Mouse (Mus musculus): ENCODE data around the gene Anxa3. TPM values are rescaled to one million over a fixed set of nuclear protein-coding genes. Genes with fewer than 3 reads are reported as not detected.

Anxa3 gene
- polyA plus RNA-seq, 1 experiment, result 6.7 TPM

DNA sequence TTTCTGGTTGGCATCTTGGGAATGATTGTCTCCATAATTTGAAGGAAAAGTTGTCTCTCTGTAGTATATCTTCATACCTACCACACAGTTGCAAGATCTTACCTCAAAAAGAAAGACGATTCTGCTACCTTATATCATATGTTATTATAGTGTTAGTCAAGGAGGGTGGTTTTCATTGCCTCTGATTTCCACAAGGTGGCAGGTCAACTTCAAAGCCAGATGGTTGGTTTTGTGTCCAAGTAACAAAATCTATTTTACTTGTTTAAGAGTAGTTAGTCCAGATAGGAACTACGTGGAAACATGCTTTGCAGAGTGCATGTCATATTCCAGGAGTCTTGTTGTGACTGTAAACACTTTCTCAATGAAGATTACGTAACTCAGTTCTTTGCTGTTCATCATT is 61.2 kb downstream of the Anxa3 start:
- Histone ChIP-seq H3K27me3 (ENCODE audit: control insufficient read depth, insufficient read depth, low read length) (no peaks in the 10 kb centered on the region), H3K27ac (ENCODE audit: control insufficient read depth, insufficient read depth, low read length) (no peak overlapping the region), H3K36me3 (ENCODE audit: control insufficient read depth, insufficient read depth, low read length) (no peaks in the 10 kb centered on the region), H3K4me3 (ENCODE audit: control insufficient read depth, insufficient read depth, low read length) (no peak overlapping the region), H3K4me1 (replicated peaks; ENCODE audit: control insufficient read depth, insufficient read depth, low read length) (no peaks in the 10 kb centered on the region)
- no peak for DNase-seq
- TF ChIP-seq POLR2A (IDR thresholded peaks at IDR 0.05; ENCODE audit: control insufficient read depth, extremely low read depth, insufficient read depth, low read length, poor library complexity) (no peak), CTCF (IDR thresholded peaks at IDR 0.05; ENCODE audit: borderline replicate concordance, control insufficient read depth, extremely low read depth, insufficient read depth, low read length, poor library complexity) (no peak)
- WGBS, result 48% methylated on average over 3 of the region's 3 CpGs

- 93% methylated on average over 1 of the region's 1 CpGs for WGBS
- Histone ChIP-seq H3K27ac (ENCODE audit: control insufficient read depth, insufficient read depth, low read length) (no peak overlapping the region), H3K36me3 (ENCODE audit: control insufficient read depth, insufficient read depth, low read length) (no peaks in the 10 kb centered on the region), H3K4me3 (ENCODE audit: control insufficient read depth, insufficient read depth, low read length) (no peak overlapping the region), H3K27me3 (ENCODE audit: control insufficient read depth, insufficient read depth, low read length) (no peaks in the 10 kb centered on the region), H3K4me1 (replicated peaks; ENCODE audit: control insufficient read depth, insufficient read depth, low read length) (no peaks in the 10 kb centered on the region; the same call in 1 of the 2 replicates)
- no peak for DNase-seq
- TF ChIP-seq POLR2A (IDR thresholded peaks at IDR 0.05; ENCODE audit: control insufficient read depth, extremely low read depth, insufficient read depth, low read length, poor library complexity) (no peak), CTCF (IDR thresholded peaks at IDR 0.05; ENCODE audit: borderline replicate concordance, control insufficient read depth, extremely low read depth, insufficient read depth, low read length, poor library complexity) (no peak)
These were observed 66.8 kb downstream of the Anxa3 start for GRCm38 (mm10) chr5:96859938-96860337.

GRCm38 (mm10) chr5:96867171-96867570 is 74.0 kb downstream of the Anxa3 start:
- Histone ChIP-seq H3K27me3 (ENCODE audit: control insufficient read depth, insufficient read depth, low read length) (no peaks in the 10 kb centered on the region), H3K4me3 (ENCODE audit: control insufficient read depth, insufficient read depth, low read length) (no peak overlapping the region), H3K36me3 (ENCODE audit: control insufficient read depth, insufficient read depth, low read length) (no peaks in the 10 kb centered on the region), H3K4me1 (replicated peaks; ENCODE audit: control insufficient read depth, insufficient read depth, low read length) (no peaks in the 10 kb centered on the region), H3K27ac (ENCODE audit: control insufficient read depth, insufficient read depth, low read length) (no peak overlapping the region)
- no peak for TF ChIP-seq CTCF (IDR thresholded peaks at IDR 0.05; ENCODE audit: borderline replicate concordance, control insufficient read depth, extremely low read depth, insufficient read depth, low read length, poor library complexity)
- no peak for TF ChIP-seq POLR2A (IDR thresholded peaks at IDR 0.05; ENCODE audit: control insufficient read depth, extremely low read depth, insufficient read depth, low read length, poor library complexity)
- 35% methylated on average over 4 of the region's 4 CpGs for WGBS
- no peak for DNase-seq

DNA sequence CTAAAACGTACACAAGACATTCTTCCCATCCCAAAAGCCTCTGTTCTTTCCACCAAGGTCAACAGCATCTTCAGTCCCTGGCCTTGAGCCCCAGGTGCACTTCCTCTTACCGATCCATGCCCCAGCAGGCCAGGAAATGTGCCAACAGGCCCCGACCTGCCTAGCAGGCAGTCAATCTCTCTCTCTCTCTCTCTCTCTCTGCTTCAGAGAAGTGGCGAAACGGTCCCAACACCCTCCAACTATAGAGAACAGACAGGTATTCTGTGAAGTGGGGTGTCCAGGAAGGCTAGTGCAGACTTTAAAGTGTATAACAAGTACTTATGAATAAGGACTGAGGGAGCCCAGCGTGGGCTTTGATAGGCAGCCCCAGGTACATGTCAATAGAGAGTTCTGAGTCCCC is 75.8 kb downstream of the Anxa3 start:
- H3K27ac ChIP-seq (ENCODE audit: control insufficient read depth, insufficient read depth, low read length), result no peak overlapping the region
- TF ChIP-seq POLR2A (IDR thresholded peaks at IDR 0.05; ENCODE audit: control insufficient read depth, extremely low read depth, insufficient read depth, low read length, poor library complexity), result no peak
- no peak for TF ChIP-seq CTCF (IDR thresholded peaks at IDR 0.05; ENCODE audit: borderline replicate concordance, control insufficient read depth, extremely low read depth, insufficient read depth, low read length, poor library complexity)
- H3K27me3 ChIP-seq (ENCODE audit: control insufficient read depth, insufficient read depth, low read length), result no peaks in the 10 kb centered on the region
- DNase-seq, result no peak
- no peaks in the 10 kb centered on the region for H3K4me1 ChIP-seq (replicated peaks; ENCODE audit: control insufficient read depth, insufficient read depth, low read length)
- 32% methylated on average over 6 of the region's 6 CpGs for WGBS
- H3K4me3 ChIP-seq (ENCODE audit: control insufficient read depth, insufficient read depth, low read length), result no peak overlapping the region
- H3K36me3 ChIP-seq (ENCODE audit: control insufficient read depth, insufficient read depth, low read length), result no peaks in the 10 kb centered on the region

DNA sequence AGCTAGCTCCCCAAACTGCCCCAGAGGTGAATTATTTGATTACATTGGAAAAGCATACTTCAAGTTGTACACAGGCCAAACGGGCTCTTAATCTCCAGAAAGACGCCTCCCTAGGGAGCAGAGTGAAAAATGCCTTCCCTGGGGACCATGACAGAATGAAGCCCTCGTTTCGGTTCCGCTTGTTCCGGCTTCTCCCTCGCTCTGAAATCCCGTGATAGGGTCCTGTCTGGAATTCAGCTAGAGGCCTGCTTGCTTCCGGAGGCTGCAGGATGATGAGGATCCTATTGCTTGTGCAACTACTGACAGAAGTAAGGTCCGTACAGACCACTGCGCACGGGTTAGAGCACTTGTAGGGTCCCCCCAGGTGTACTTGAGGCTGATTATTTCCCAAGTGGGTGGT is 77.9 kb downstream of the Anxa3 start:
- Histone ChIP-seq H3K27me3 (ENCODE audit: control insufficient read depth, insufficient read depth, low read length) (no peaks in the 10 kb centered on the region), H3K27ac (ENCODE audit: control insufficient read depth, insufficient read depth, low read length) (no peak overlapping the region), H3K36me3 (ENCODE audit: control insufficient read depth, insufficient read depth, low read length) (no peaks in the 10 kb centered on the region), H3K4me3 (ENCODE audit: control insufficient read depth, insufficient read depth, low read length) (no peak overlapping the region), H3K4me1 (replicated peaks; ENCODE audit: control insufficient read depth, insufficient read depth, low read length) (no peaks in the 10 kb centered on the region)
- 97% methylated on average over 12 of the region's 12 CpGs for WGBS
- no peak for DNase-seq
- TF ChIP-seq POLR2A (IDR thresholded peaks at IDR 0.05; ENCODE audit: control insufficient read depth, extremely low read depth, insufficient read depth, low read length, poor library complexity), result no peak
- no peak for TF ChIP-seq CTCF (IDR thresholded peaks at IDR 0.05; ENCODE audit: borderline replicate concordance, control insufficient read depth, extremely low read depth, insufficient read depth, low read length, poor library complexity)

DNA sequence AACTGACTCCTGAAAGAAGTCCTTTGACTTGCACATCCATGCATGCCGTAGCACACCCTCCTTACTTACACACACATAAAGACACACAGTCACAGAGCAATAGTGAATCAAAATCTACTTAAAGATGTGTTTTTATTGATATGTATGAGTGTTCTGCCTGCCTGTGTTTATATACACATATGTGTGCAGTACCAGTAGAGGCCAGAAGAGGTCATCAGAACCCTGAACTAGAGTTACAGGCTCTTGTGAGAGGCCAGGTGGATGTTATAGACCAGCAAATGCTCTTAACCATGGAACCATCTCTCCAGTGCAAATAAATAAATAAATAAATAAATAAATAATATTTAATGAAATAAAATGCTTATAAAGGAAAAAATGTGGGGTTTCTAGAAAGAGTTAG is 85.0 kb downstream of the Anxa3 start:
- Histone ChIP-seq H3K4me1 (replicated peaks; ENCODE audit: control insufficient read depth, insufficient read depth, low read length) (peaks cover 8% of the 10 kb centered on the region), H3K27ac (ENCODE audit: control insufficient read depth, insufficient read depth, low read length) (no peak overlapping the region), H3K36me3 (ENCODE audit: control insufficient read depth, insufficient read depth, low read length) (no peaks in the 10 kb centered on the region), H3K4me3 (ENCODE audit: control insufficient read depth, insufficient read depth, low read length) (no peak overlapping the region), H3K27me3 (ENCODE audit: control insufficient read depth, insufficient read depth, low read length) (no peaks in the 10 kb centered on the region)
- WGBS, result 97% methylated on average over 1 of the region's 1 CpGs
- peak; percentile 55 for DNase-seq
- TF ChIP-seq CTCF (IDR thresholded peaks at IDR 0.05; ENCODE audit: borderline replicate concordance, control insufficient read depth, extremely low read depth, insufficient read depth, low read length, poor library complexity), result no peak
- no peak for TF ChIP-seq POLR2A (IDR thresholded peaks at IDR 0.05; ENCODE audit: control insufficient read depth, extremely low read depth, insufficient read depth, low read length, poor library complexity)
